Mouse (Mus musculus): ENCODE measurements around the gene Poln. TPM values are rescaled to one million over a fixed set of nuclear protein-coding genes. Genes with fewer than 3 reads are reported as not detected.
A peak's percentile ranks its signal among the peaks of the same experiment; 100 is the strongest.

Poln gene
- polyA plus RNA-seq, 2 experiments, result 1.3 to 1.7 TPM

- Histone ChIP-seq H3K9me3 (ENCODE audit: control insufficient read depth, low read length) (no peaks in the 10 kb centered on the region), H3K9ac (ENCODE audit: low read depth, low read length, severe bottlenecking) (peak overlapping the region; percentile 41), H3K4me1 (ENCODE audit: control insufficient read depth, insufficient read depth, low read length) (peaks cover 6% of the 10 kb centered on the region), H3K4me2 (replicated peaks; ENCODE audit: low read depth, low read length, severe bottlenecking) (peak overlapping the region; percentile 96), H3K27ac (replicated peaks; ENCODE audit: low read depth, low read length) (no peak overlapping the region), H3K36me3 (ENCODE audit: control insufficient read depth, insufficient read depth, low read length) (no peaks in the 10 kb centered on the region), H3K4me3 (replicated peaks; ENCODE audit: low read length) (peak overlapping the region; percentile 60), H3K27me3 (ENCODE audit: control insufficient read depth, insufficient read depth, low read length) (peaks cover 54% of the 10 kb centered on the region)
- no peak for DNase-seq (ENCODE audit: low spot score)
- no peak for TF ChIP-seq POLR2A (IDR thresholded peaks at IDR 0.05; ENCODE audit: borderline replicate concordance, extremely low read depth, insufficient read depth, insufficient read length)
- no peak; the same call in 1 of the 2 replicates for ATAC-seq (ENCODE audit: low FRiP score, low read depth)
- 1% methylated on average over 15 of the region's 55 CpGs for WGBS
These were observed 172.6 kb downstream of the Poln start for GRCm38 (mm10) chr5:33996694-33997045.

GRCm38 (mm10) chr5:33995843-33996693, 173.2 kb downstream of the Poln start, which contains the start of gene Nat8l:
Gene Nat8l, plus strand, starts transcription at chr5:33995984.
- Histone ChIP-seq H3K4me2 (replicated peaks; ENCODE audit: low read depth, low read length, severe bottlenecking) (peak within 1 kb of the TSS; percentile 96), H3K27ac (replicated peaks; ENCODE audit: low read depth, low read length) (no peak within 1 kb of the TSS), H3K4me3 (replicated peaks; ENCODE audit: low read length) (peak within 1 kb of the TSS; percentile 60), H3K9me3 (ENCODE audit: control insufficient read depth, low read length) (no peaks in the 10 kb centered on the region), H3K27me3 (ENCODE audit: control insufficient read depth, insufficient read depth, low read length) (peaks cover 54% of the 10 kb centered on the region), H3K9ac (ENCODE audit: low read depth, low read length, severe bottlenecking) (peak within 1 kb of the TSS; percentile 41), H3K4me1 (ENCODE audit: control insufficient read depth, insufficient read depth, low read length) (peaks cover 6% of the 10 kb centered on the region), H3K36me3 (ENCODE audit: control insufficient read depth, insufficient read depth, low read length) (no peaks in the 10 kb centered on the region)
- under 1% methylated on average over 70 of the region's 90 CpGs for WGBS
- ATAC-seq (ENCODE audit: low FRiP score, low read depth) (peak; percentile 81), DNase-seq (ENCODE audit: low spot score) (peak; percentile 53)
- TF ChIP-seq POLR2A (IDR thresholded peaks at IDR 0.05; ENCODE audit: borderline replicate concordance, extremely low read depth, insufficient read depth, insufficient read length), result no peak

GRCm38 (mm10) chr5:33994671-33995625, 174.3 kb downstream of the Poln start:
- no peak for ATAC-seq (ENCODE audit: low FRiP score, low read depth)
- Histone ChIP-seq H3K27me3 (ENCODE audit: control insufficient read depth, insufficient read depth, low read length) (peaks cover 54% of the 10 kb centered on the region), H3K4me1 (ENCODE audit: control insufficient read depth, insufficient read depth, low read length) (peaks cover 6% of the 10 kb centered on the region), H3K4me3 (replicated peaks; ENCODE audit: low read length) (peak overlapping the region; percentile 60; the same call in 1 of the 2 replicates), H3K9me3 (ENCODE audit: control insufficient read depth, low read length) (no peaks in the 10 kb centered on the region), H3K4me2 (replicated peaks; ENCODE audit: low read depth, low read length, severe bottlenecking) (peak overlapping the region; percentile 96; the same call in 1 of the 2 replicates), H3K36me3 (ENCODE audit: control insufficient read depth, insufficient read depth, low read length) (no peaks in the 10 kb centered on the region), H3K27ac (replicated peaks; ENCODE audit: low read depth, low read length) (no peak overlapping the region), H3K9ac (ENCODE audit: low read depth, low read length, severe bottlenecking) (no peak overlapping the region)
- TF ChIP-seq POLR2A (IDR thresholded peaks at IDR 0.05; ENCODE audit: borderline replicate concordance, extremely low read depth, insufficient read depth, insufficient read length), result no peak
- DNase-seq (ENCODE audit: low spot score), result no peak
- WGBS, result 35% methylated on average over 28 of the region's 28 CpGs

- Histone ChIP-seq H3K4me3 (replicated peaks; ENCODE audit: low read length) (peak within 1 kb of the TSS; percentile 92), H3K9me3 (ENCODE audit: control insufficient read depth, low read length) (no peaks in the 10 kb centered on the region), H3K9ac (ENCODE audit: low read depth, low read length, severe bottlenecking) (peak within 1 kb of the TSS; percentile 71), H3K27ac (replicated peaks; ENCODE audit: low read depth, low read length) (peak within 1 kb of the TSS; percentile 71), H3K4me1 (ENCODE audit: control insufficient read depth, insufficient read depth, low read length) (peaks cover 12% of the 10 kb centered on the region), H3K27me3 (ENCODE audit: control insufficient read depth, insufficient read depth, low read length) (no peaks in the 10 kb centered on the region), H3K4me2 (replicated peaks; ENCODE audit: low read depth, low read length, severe bottlenecking) (peak within 1 kb of the TSS; percentile 93), H3K36me3 (ENCODE audit: control insufficient read depth, insufficient read depth, low read length) (peaks cover 10% of the 10 kb centered on the region)
- DNase-seq (ENCODE audit: low spot score), result peak; percentile 91
- TF ChIP-seq POLR2A (IDR thresholded peaks at IDR 0.05; ENCODE audit: borderline replicate concordance, extremely low read depth, insufficient read depth, insufficient read length), result 0 out of 2 replicates have a peak, but pooled peaks have one; percentile 36
- WGBS, result under 1% methylated on average over 64 of the region's 88 CpGs
- ATAC-seq (ENCODE audit: low FRiP score, low read depth), result peak; percentile 91
These were observed 185.7 kb downstream of the Poln start, which contains the start of gene Gm1673 for GRCm38 (mm10) chr5:33983309-33984121. Gene Gm1673, plus strand, starts transcription at chr5:33983433.
